22 mouse cellular contexts compared by ENCODE assay signal in the genomic region with DNA sequence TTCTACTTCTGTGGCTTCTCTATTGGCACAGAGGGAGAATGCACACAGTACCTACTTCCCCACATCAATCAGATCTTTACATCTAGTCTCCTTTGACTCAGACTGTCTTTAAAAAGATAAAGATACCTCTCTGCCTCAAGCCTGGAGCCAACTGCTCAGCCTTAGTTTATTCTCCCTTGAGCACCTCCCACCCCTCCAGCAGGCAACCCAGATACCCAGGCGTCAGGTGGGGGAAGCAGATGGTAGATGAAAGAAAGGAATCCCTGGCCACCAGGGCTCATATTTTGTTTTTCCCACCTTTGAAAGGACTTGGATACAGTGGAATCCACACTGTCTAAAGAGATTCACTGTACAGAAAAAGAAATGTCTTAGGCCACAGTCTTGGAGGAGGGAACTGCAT. TPM values are rescaled to one million over a fixed set of nuclear protein-coding genes. Genes with fewer than 3 reads are reported as not detected.
A peak's percentile ranks its signal among the peaks of the same experiment; 100 is the strongest.
DNase-seq lines count a peak whose midpoint lies in the region; ATAC-seq and TF ChIP-seq lines count a peak whose summit lies in the region.
"Had no signal": no experiment of that assay in that cellular context is flagged by ENCODE, and none has a peak within 500 bp of the region (broad histone marks: within the 10 kb centered on the region; RNA-seq: fewer than 3 reads in every experiment).

No protein-coding gene starts in this region.

- no peak for TF ChIP-seq CTCF in olfactory bulb, adult 2 months (IDR thresholded peaks at IDR 0.05; ENCODE audit: insufficient read depth, low read depth, low read length)

- H3K4me3 ChIP-seq in heart, embryonic 13.5 days = no peak overlapping the region
- H3K4me3 ChIP-seq in olfactory bulb, adult 2 months (ENCODE audit: insufficient read depth, low read depth, low read length) = no peak overlapping the region
- H3K4me3 ChIP-seq: embryonic facial prominence, embryonic 13.5 days; limb, embryonic 12.5 days; liver, embryonic 13.5 days; lung, embryonic 15.5 days; neural tube, embryonic 12.5 days had no signal

- peaks cover 74% of the 10 kb centered on the region for H3K4me1 ChIP-seq in heart, embryonic 13.5 days
- H3K4me1 ChIP-seq in olfactory bulb, adult 2 months (ENCODE audit: control insufficient read depth, insufficient read depth, low read length) = peaks cover 38% of the 10 kb centered on the region
- H3K4me1 ChIP-seq: liver, embryonic 13.5 days had no signal

- 58% methylated on average over 1 of the region's 1 CpGs for WGBS in heart, embryonic 13.5 days
- 71% methylated on average over 1 of the region's 1 CpGs for WGBS in olfactory bulb, adult 2 months

- H3K4me2 ChIP-seq in heart, embryonic 13.5 days = no peak overlapping the region
- H3K4me2 ChIP-seq: embryonic facial prominence, embryonic 13.5 days; heart, embryonic 11.5 days; limb, embryonic 12.5 days; liver, embryonic 13.5 days; lung, embryonic 15.5 days; midbrain, embryonic 11.5 days; neural tube, embryonic 12.5 days had no signal

- H3K9me3 ChIP-seq in heart, embryonic 13.5 days = no peaks in the 10 kb centered on the region
- H3K9me3 ChIP-seq: embryonic facial prominence, embryonic 13.5 days; limb, embryonic 12.5 days; liver, embryonic 13.5 days; lung, embryonic 15.5 days; neural tube, embryonic 12.5 days had no signal

- no peak for TF ChIP-seq POLR2A in olfactory bulb, adult 2 months (IDR thresholded peaks at IDR 0.05; ENCODE audit: insufficient read depth, low read depth, low read length)

- peaks cover 4% of the 10 kb centered on the region; the same call in 1 of the 2 replicates for H3K27me3 ChIP-seq in heart, embryonic 13.5 days (replicated peaks)
- H3K27me3 ChIP-seq: embryonic facial prominence, embryonic 13.5 days; liver, embryonic 13.5 days; lung, embryonic 15.5 days; neural tube, embryonic 12.5 days had no signal

- peak overlapping the region; percentile 58; the same call in 1 of the 2 replicates for H3K27ac ChIP-seq in heart, embryonic 13.5 days (replicated peaks)
- H3K27ac ChIP-seq in olfactory bulb, adult 2 months (ENCODE audit: insufficient read depth, low read depth, low read length) = peak overlapping the region; percentile 31; the same call in 1 of the 2 replicates
- H3K27ac ChIP-seq: embryonic facial prominence, embryonic 13.5 days; limb, embryonic 12.5 days; liver, embryonic 13.5 days; lung, embryonic 15.5 days; macrophage; neural tube, embryonic 12.5 days had no signal

- H3K9ac ChIP-seq in heart, embryonic 13.5 days = no peak overlapping the region
- H3K9ac ChIP-seq: embryonic facial prominence, embryonic 13.5 days; limb, embryonic 12.5 days; liver, embryonic 13.5 days; lung, embryonic 15.5 days; neural tube, embryonic 12.5 days had no signal

- no peak for ATAC-seq in cerebellum, adult (ENCODE audit: insufficient number of reproducible peaks, low FRiP score, low TSS enrichment)
- ATAC-seq in heart, embryonic 13.5 days (ENCODE audit: extremely low read depth, insufficient number of reproducible peaks, low FRiP score, low TSS enrichment) = no peak
- ATAC-seq: forebrain, embryonic 16.5 days had no signal

- H3K36me3 ChIP-seq in heart, embryonic 13.5 days = peaks cover 56% of the 10 kb centered on the region
- H3K36me3 ChIP-seq: embryonic facial prominence, embryonic 13.5 days; limb, embryonic 12.5 days; lung, embryonic 15.5 days; neural tube, embryonic 12.5 days had no signal

- peak; percentile 75 for DNase-seq in cerebellum, adult 9-11 months
- no peak for DNase-seq in heart, postnatal 4 days
- DNase-seq in right cerebral cortex, postnatal 25 days = peak; percentile 61
- no peak for DNase-seq in right cerebral cortex, postnatal 14 days
- DNase-seq in kidney, postnatal 25 days = no peak
- DNase-seq: adrenal gland, postnatal 10 days; gastrocnemius, postnatal 25 days; heart, postnatal 36 days; kidney, adult 18-20 months; kidney, postnatal 36 days; liver, embryonic 13.5 days had no signal

RNA-seq across cellular contexts. Expression of a gene that starts 29.8 kb away (rescaled TPM):
- 171 and 182 TPM in 2 replicates for polyA plus RNA-seq in heart, embryonic 13.5 days (2015; fragmentation: Nextera tagmentation; extraction: Ambion mirVana)
- 100 to 1,000 TPM; 278 to 282 TPM for total RNA-seq in heart, postnatal 4 days (2021)
- not detected in 2 replicates for polyA plus RNA-seq in olfactory bulb, adult 2 months (2012; ENCODE audit: insufficient read depth, insufficient read length, low replicate concordance, missing spikeins)

Comparison
In these comparisons a context has a peak if more than half of its experiments do, and no peak if none do; other contexts are left out.
1. DNase-seq: peak in cerebellum, adult 9-11 months (single experiment) and right cerebral cortex, postnatal 25 days (single experiment); none in heart, postnatal 4 days (single experiment), right cerebral cortex, postnatal 14 days (single experiment) and kidney, postnatal 25 days (0 of 2).